Mouse (Mus musculus): ENCODE results near the gene Rrp7a. TPM values are rescaled to one million over a fixed set of nuclear protein-coding genes. Genes with fewer than 3 reads are reported as not detected.

The Rrp7a gene
- polyA plus RNA-seq (2015; fragmentation: Nextera tagmentation; extraction: Ambion mirVana) = 66.9 and 67.3 TPM in 2 replicates

DNA sequence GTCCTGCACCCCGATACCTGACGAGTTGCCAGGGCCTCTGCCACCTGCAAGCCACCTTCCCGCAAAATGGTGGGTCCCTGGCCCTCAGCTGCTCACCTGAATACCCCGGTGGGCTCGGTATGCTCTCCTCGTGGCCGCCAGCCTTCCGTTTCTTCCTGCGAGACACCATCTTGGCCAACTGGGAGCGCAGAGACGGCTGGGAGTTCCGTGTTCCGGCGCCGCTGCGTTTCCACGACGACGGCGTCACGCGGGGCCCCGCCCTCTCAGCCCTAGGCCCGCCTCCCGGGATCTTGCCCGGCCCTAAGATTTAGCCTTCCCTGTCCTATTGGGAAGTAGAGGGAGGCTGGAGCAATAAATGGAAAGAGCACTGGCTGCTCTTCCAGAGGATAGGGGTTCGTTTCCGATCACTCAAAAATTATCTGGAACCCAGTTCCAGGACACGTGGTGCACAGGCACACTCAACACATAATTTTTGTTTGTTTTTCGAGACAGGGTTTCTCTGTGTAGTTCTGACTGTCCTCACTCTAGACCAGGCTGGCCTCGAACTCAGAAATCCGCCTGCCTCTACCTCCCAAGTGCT is at the start of gene Rrp7a:
TSS of gene Rrp7a (minus strand) at position 236 of the 580 bp plus-strand sequence.
- WGBS = 8% methylated on average over 32 of the region's 32 CpGs
- ATAC-seq (ENCODE audit: insufficient number of reproducible peaks, low FRiP score, low TSS enrichment, low read depth) = peak; percentile 84
- Histone ChIP-seq H3K9ac (peak within 1 kb of the TSS; percentile 29), H3K36me3 (peaks cover 53% of the 10 kb centered on the region), H3K27me3 (no peaks in the 10 kb centered on the region), H3K9me3 (no peaks in the 10 kb centered on the region), H3K4me2 (peak within 1 kb of the TSS; percentile 72), H3K4me3 (peak within 1 kb of the TSS; percentile 85), H3K27ac (peak within 1 kb of the TSS; percentile 85), H3K4me1 (peaks cover 14% of the 10 kb centered on the region)

GRCm38 (mm10) chr15:83171712-83172481 is 49.3 kb upstream of the Rrp7a start:
- H3K36me3 ChIP-seq = no peaks in the 10 kb centered on the region
- H3K27ac ChIP-seq = peak overlapping the region; percentile 91
- H3K4me2 ChIP-seq = peak overlapping the region; percentile 78
- H3K9me3 ChIP-seq = no peaks in the 10 kb centered on the region
- peak overlapping the region; percentile 82 for H3K4me3 ChIP-seq
- WGBS = under 1% methylated on average over 67 of the region's 67 CpGs
- peak; percentile 95 for ATAC-seq (ENCODE audit: insufficient number of reproducible peaks, low FRiP score, low TSS enrichment, low read depth)
- H3K9ac ChIP-seq = peak overlapping the region; percentile 75
- no peaks in the 10 kb centered on the region for H3K27me3 ChIP-seq
- H3K4me1 ChIP-seq = peaks cover 50% of the 10 kb centered on the region

GRCm38 (mm10) chr15:83170956-83171659 is 48.5 kb upstream of the Rrp7a start:
- no peak for ATAC-seq (ENCODE audit: insufficient number of reproducible peaks, low FRiP score, low TSS enrichment, low read depth)
- no peaks in the 10 kb centered on the region for H3K36me3 ChIP-seq
- H3K4me1 ChIP-seq = peaks cover 56% of the 10 kb centered on the region
- H3K9ac ChIP-seq = peak overlapping the region; percentile 75
- H3K27me3 ChIP-seq = no peaks in the 10 kb centered on the region
- peak overlapping the region; percentile 91; the same call in 1 of the 2 replicates for H3K27ac ChIP-seq
- H3K4me2 ChIP-seq = peak overlapping the region; percentile 78
- WGBS = 39% methylated on average over 8 of the region's 8 CpGs
- no peaks in the 10 kb centered on the region for H3K9me3 ChIP-seq
- peak overlapping the region; percentile 82 for H3K4me3 ChIP-seq

GRCm38 (mm10) chr15:83169772-83170722 is 47.4 kb upstream of the Rrp7a start:
- no peak overlapping the region for H3K9ac ChIP-seq
- H3K27me3 ChIP-seq = no peaks in the 10 kb centered on the region
- H3K27ac ChIP-seq = no peak overlapping the region
- peaks cover 59% of the 10 kb centered on the region for H3K4me1 ChIP-seq
- H3K36me3 ChIP-seq = 0 out of 2 replicates have a peak, but pooled peaks cover 5% of the 10 kb centered on the region
- H3K4me3 ChIP-seq = no peak overlapping the region
- ATAC-seq (ENCODE audit: insufficient number of reproducible peaks, low FRiP score, low TSS enrichment, low read depth) = no peak
- H3K4me2 ChIP-seq = no peak overlapping the region
- H3K9me3 ChIP-seq = no peaks in the 10 kb centered on the region
- 75% methylated on average over 8 of the region's 8 CpGs for WGBS

DNA sequence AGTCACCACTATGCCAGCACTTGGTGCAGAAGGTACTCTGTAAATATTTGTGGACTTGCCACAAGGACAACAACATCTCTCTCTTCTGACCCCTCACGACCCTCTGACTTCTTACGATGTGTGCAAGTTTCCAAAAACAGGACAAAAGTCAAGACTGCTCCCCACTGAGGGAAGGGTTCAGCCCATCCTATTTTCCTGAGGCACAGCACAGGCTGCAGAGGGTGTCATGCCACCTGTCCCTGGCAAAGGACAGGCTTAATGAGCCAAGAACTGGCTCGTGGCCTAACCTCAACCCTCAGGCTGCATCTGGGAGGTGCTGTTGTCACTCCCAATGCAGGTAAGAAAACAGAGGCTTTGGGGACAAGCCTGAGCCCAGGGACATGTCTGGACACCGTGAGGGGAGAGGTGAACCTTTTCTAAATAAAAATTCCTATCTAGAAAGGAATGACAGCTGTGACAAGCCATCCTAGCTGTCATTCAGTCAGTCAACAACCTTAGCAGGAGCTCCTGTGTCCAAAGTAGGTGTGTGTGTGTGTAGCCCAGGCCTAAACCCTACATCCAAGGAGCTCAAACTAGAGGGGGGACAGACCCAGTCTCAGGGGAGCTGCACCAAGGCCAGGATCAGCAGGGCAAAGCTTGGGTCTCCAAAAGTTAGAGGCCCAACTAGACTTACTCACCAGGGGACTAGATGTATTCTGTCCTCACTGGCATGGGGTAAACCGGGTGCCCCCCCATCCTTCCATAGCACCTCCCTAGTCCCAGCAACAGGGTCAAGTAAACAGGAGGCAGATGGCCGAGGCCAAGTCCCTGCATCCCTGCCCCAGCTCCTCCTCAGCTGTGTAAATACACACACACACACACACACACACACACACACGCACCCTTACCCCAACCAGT is 46.5 kb upstream of the Rrp7a start:
- H3K4me3 ChIP-seq = no peak overlapping the region
- WGBS = 73% methylated on average over 7 of the region's 7 CpGs
- no peaks in the 10 kb centered on the region for H3K9me3 ChIP-seq
- H3K27ac ChIP-seq = no peak overlapping the region; the same call in 1 of the 2 replicates
- no peak overlapping the region for H3K4me2 ChIP-seq
- ATAC-seq (ENCODE audit: insufficient number of reproducible peaks, low FRiP score, low TSS enrichment, low read depth) = no peak
- no peaks in the 10 kb centered on the region for H3K27me3 ChIP-seq
- peaks cover 9% of the 10 kb centered on the region; the same call in 1 of the 2 replicates for H3K36me3 ChIP-seq
- 0 out of 2 replicates have a peak overlapping the region, but pooled peaks have one; percentile 20 for H3K9ac ChIP-seq
- H3K4me1 ChIP-seq = peaks cover 62% of the 10 kb centered on the region

GRCm38 (mm10) chr15:83168311-83168710 is 45.7 kb upstream of the Rrp7a start:
- Histone ChIP-seq H3K4me2 (no peak overlapping the region), H3K27ac (no peak overlapping the region; the same call in 1 of the 2 replicates), H3K4me1 (peaks cover 62% of the 10 kb centered on the region), H3K27me3 (no peaks in the 10 kb centered on the region), H3K9me3 (no peaks in the 10 kb centered on the region), H3K36me3 (peaks cover 12% of the 10 kb centered on the region; the same call in 1 of the 2 replicates), H3K9ac (no peak overlapping the region), H3K4me3 (no peak overlapping the region)
- ATAC-seq (ENCODE audit: insufficient number of reproducible peaks, low FRiP score, low TSS enrichment, low read depth) = no peak
- 65% methylated on average over 3 of the region's 3 CpGs for WGBS

GRCm38 (mm10) chr15:83167550-83168065 is 45.0 kb upstream of the Rrp7a start:
- Histone ChIP-seq H3K4me3 (no peak overlapping the region), H3K4me2 (0 out of 2 replicates have a peak overlapping the region, but pooled peaks have one; percentile 7), H3K4me1 (peaks cover 55% of the 10 kb centered on the region), H3K9me3 (no peaks in the 10 kb centered on the region), H3K9ac (no peak overlapping the region), H3K36me3 (peaks cover 17% of the 10 kb centered on the region), H3K27ac (peak overlapping the region; percentile 77), H3K27me3 (no peaks in the 10 kb centered on the region)
- ATAC-seq (ENCODE audit: insufficient number of reproducible peaks, low FRiP score, low TSS enrichment, low read depth) = no peak
- WGBS = 75% methylated on average over 8 of the region's 8 CpGs

DNA sequence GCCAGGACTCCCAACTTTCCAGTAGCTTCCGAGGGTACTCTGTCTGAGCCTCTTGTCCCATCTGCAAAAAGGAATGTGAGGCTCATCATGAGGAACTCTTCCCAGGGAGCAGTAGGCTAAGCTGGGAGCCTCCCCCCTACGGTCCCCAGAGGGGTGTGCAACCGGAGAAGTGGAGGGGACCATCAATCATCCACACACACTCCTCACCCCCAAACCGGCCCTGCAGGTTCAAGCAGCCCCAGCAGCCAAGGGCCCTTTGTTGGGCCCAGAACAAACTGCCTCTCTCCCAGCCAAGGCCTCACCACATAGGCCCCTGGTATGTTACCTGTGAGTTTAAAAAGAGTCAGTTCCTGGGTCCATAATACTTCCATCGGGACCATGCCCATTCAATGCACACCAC is 44.5 kb upstream of the Rrp7a start:
- H3K4me2 ChIP-seq = no peak overlapping the region
- H3K4me1 ChIP-seq = peaks cover 53% of the 10 kb centered on the region
- H3K9me3 ChIP-seq = no peaks in the 10 kb centered on the region
- H3K27me3 ChIP-seq = no peaks in the 10 kb centered on the region
- no peak for ATAC-seq (ENCODE audit: insufficient number of reproducible peaks, low FRiP score, low TSS enrichment, low read depth)
- peak overlapping the region; percentile 77 for H3K27ac ChIP-seq
- H3K9ac ChIP-seq = no peak overlapping the region
- H3K36me3 ChIP-seq = peaks cover 22% of the 10 kb centered on the region
- 56% methylated on average over 5 of the region's 5 CpGs for WGBS
- no peak overlapping the region for H3K4me3 ChIP-seq

GRCm38 (mm10) chr15:83166642-83167041 is 44.0 kb upstream of the Rrp7a start:
- Histone ChIP-seq H3K27me3 (no peaks in the 10 kb centered on the region), H3K4me3 (no peak overlapping the region), H3K4me2 (no peak overlapping the region), H3K36me3 (peaks cover 26% of the 10 kb centered on the region), H3K27ac (peak overlapping the region; percentile 77), H3K9me3 (no peaks in the 10 kb centered on the region), H3K4me1 (peaks cover 53% of the 10 kb centered on the region), H3K9ac (no peak overlapping the region)
- WGBS = 61% methylated on average over 3 of the region's 3 CpGs
- ATAC-seq (ENCODE audit: insufficient number of reproducible peaks, low FRiP score, low TSS enrichment, low read depth) = no peak

All from limb, embryonic 15.5 days (tissue).